Mouse (Mus musculus) liver, embryonic 14.5 days (tissue): Measurements from ENCODE around the gene Epsti1.

Experiments
- CTCF ChIP-seq: IDR thresholded peaks from 2 replicates; pipeline ENCODE4 v1.5.1; 2016; ENCODE audit warnings: antibody characterized with exemption, low read depth, control low read depth
- EP300 ChIP-seq: IDR thresholded peaks from 2 replicates; pipeline ENCODE4 v1.6.1; 2016; ENCODE audit warnings: antibody characterized with exemption, low read depth

GRCm38 (mm10) chr14:77870926-77871325 lies 33.1 kb upstream of the Epsti1 start:
- TF ChIP-seq CTCF: no peak
- TF ChIP-seq EP300: no peak
